Mouse (Mus musculus) bone marrow, adult 2 months (tissue): ENCODE results near the gene Apex1.

Source experiments
- CTCF ChIP-seq: fragments of 200-500 bp; IDR thresholded peaks from 2 replicates; pipeline ENCODE4 v1.5.1; 2011; ENCODE audit warnings: low read length, control low read depth; ENCODE audit not compliant: control insufficient read depth, insufficient read depth
- POLR2A ChIP-seq: fragments of 200-500 bp; IDR thresholded peaks from 2 replicates; pipeline ENCODE4 v1.6.1; 2011; ENCODE audit warnings: low read depth, mild to moderate bottlenecking, control low read depth, low read length, borderline replicate concordance; ENCODE audit not compliant: control insufficient read depth

DNA sequence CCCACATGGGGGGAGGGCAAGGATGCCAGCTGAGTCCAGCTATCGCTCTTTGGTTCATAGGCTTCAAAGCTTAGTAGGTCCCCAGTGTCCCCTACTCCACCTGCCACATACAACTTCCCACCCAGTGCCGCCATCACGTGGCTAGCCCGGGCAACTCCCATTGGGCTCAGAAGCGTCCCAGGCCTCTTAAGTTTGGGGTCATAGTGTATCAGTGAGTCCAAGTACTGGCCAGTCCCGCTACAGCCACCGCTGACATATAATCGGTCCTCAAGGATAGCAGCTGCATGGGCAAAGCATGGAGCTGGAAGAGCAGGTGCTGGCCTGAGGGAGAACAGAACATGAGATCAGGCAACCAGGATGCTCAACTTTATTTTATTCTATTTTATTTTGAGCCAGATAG, 33.1 kb upstream of the Apex1 start:
- TF ChIP-seq POLR2A (no peak), CTCF (no peak)
